Mouse (Mus musculus) G1E (cell line): ENCODE measurements at regions not wholly inside any gene's neighbourhood (a gene's known extent, or its start where the extent isn't known, plus 50 kb on each side); places are given as distances from the start of the nearest gene placed in this dataset.

Source experiments
- POLR2AphosphoS5 ChIP-seq: IDR thresholded peaks from 2 replicates; pipeline ENCODE4 v1.6.1; 2012; ENCODE audit warnings: low read depth, low read length, inconsistent platforms; ENCODE audit not compliant: insufficient replicate concordance
- TAL1 ChIP-seq: conservative IDR thresholded peaks from 2 replicates; pipeline ENCODE4 v1.6.1; 2012; ENCODE audit warnings: low read depth, low read length, inconsistent platforms, mixed read lengths

- no peak for TF ChIP-seq POLR2AphosphoS5
- no peak for TF ChIP-seq TAL1
These were observed 229.8 kb downstream of the Glrx3 start for GRCm38 (mm10) chr7:137667165-137667564.
